Mouse (Mus musculus): Measurements from ENCODE around the gene Grk2. TPM values are rescaled to one million over a fixed set of nuclear protein-coding genes. Genes with fewer than 3 reads are reported as not detected.
A peak's percentile ranks its signal among the peaks of the same experiment; 100 is the strongest.

Gene Grk2
- total RNA-seq (2021), result 100 to 1,000 TPM; 146 to 154 TPM

GRCm38 (mm10) chr19:4306190-4306577 lies at the start of gene Grk2:
Grk2 (minus strand) TSS chr19:4306222.
- intact Hi-C loops (cut with DNase I), result loop anchor here (2.0 kb wide), 1 partner anchor 49 kb away; no protein-coding TSS in a partner anchor
- peak in 1 of 2 experiments; percentile 87 for DNase-seq (ENCODE audit: extremely low spot score in 1 of 2, low spot score in 2 of 2)

GRCm38 (mm10) chr19:4349455-4349854 lies 43.4 kb upstream of the Grk2 start:
- intact Hi-C loops (cut with DNase I), result no loop called here
- DNase-seq (ENCODE audit: extremely low spot score in 1 of 2, low spot score in 2 of 2), result no peak

DNA sequence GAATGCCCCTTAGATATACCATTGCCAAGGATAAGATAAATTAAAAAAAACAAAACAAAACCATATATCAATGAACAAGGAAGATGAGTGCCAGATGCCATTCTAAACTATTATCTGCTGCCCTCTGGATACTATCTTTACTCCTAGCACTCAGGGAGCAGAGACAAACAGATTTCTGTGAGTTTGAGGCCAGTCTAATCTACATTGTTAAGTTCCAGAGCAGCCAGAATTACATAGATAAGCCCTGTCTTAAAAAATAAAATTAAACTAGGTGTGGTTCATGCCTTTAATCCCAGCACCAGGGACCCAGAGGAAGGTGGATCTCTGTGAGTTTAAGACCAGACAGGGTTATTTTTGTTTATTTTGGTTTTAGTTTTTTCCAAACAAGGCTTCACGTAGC lies 40.5 kb upstream of the Grk2 start:
- DNase-seq (ENCODE audit: extremely low spot score in 1 of 2, low spot score in 2 of 2), result no peak
- intact Hi-C loops (cut with DNase I), result no loop called here

DNA sequence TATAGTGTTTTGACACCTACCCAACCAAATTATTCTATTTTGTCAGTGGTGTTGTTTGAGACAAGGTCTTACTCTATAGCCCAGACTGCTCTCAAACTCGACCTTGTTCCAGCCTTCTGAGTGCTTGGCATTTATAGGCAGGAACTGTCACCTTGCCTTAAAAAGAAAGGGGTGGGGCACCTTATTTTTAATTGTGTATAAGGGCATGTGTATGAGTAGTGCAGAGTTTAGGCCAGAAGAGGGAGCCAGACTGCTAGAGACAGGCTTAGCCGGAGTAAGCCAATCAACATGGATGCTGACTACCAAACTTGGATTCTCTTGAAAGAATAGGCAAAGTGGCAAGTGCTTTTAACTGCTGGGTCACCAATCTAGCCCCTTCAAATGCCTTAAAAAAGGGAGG lies 32.1 kb upstream of the Grk2 start:
- intact Hi-C loops (cut with DNase I), result no loop called here
- peak in 1 of 2 experiments; percentile 55 for DNase-seq (ENCODE audit: extremely low spot score in 1 of 2, low spot score in 2 of 2)

DNA sequence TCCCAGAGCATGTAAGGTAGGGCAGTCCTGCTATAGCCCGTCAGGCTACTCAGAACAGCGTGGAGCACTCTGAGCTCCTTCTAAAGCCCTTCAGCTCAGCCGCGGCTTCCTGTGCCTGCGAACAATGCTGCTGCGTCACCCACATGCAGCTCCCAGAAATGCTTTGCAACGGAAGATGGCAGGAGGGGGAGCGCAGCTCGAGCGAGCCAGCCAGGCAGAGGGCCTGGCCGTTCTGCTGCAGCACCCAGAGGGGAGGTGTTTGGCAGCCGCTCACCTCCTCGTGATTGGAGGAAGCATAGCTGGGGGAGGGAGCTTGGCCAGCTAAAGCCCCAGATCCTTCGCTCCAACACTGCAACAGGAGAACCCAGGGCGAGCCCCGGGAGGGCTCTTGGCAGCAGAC lies 27.8 kb upstream of the Grk2 start:
- intact Hi-C loops (cut with DNase I), result no loop called here
- DNase-seq (ENCODE audit: extremely low spot score in 1 of 2, low spot score in 2 of 2), result peak; percentile 93 to 96

- DNase-seq (ENCODE audit: extremely low spot score in 1 of 2, low spot score in 2 of 2), result peak in 1 of 2 experiments; percentile 29
- intact Hi-C loops (cut with DNase I), result no loop called here
Observed at GRCm38 (mm10) chr19:4333100-4333775, 27.2 kb upstream of the Grk2 start.

DNA sequence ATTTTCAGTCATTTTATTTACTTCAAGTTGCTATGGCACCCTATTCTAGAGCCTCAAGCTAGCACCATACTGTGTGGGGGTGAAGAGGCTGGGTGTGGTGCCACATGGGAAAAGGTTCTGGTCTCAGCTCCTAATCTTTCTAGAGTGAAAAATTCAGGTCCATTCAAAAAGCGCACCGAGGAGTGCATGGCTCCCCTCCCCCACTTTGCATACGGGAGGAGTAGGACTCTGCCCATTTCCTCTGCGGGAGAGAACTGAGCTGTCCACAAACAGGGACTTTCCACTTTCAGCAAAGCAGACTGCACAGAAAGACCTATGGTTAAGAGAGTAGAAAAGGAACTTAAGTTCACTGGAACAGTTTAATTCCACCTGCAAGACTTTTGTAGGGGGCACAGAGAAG lies 26.6 kb upstream of the Grk2 start:
- intact Hi-C loops (cut with DNase I), result no loop called here
- peak; percentile 31 to 61 for DNase-seq (ENCODE audit: extremely low spot score in 1 of 2, low spot score in 2 of 2)

- intact Hi-C loops (cut with DNase I), result no loop called here
- DNase-seq (ENCODE audit: extremely low spot score in 1 of 2, low spot score in 2 of 2), result no peak
Observed at GRCm38 (mm10) chr19:4331273-4331672, 25.3 kb upstream of the Grk2 start.

- intact Hi-C loops (cut with DNase I), result no loop called here
- no peak for DNase-seq (ENCODE audit: extremely low spot score in 1 of 2, low spot score in 2 of 2)
Observed at GRCm38 (mm10) chr19:4330603-4331002, 24.6 kb upstream of the Grk2 start.

DNA sequence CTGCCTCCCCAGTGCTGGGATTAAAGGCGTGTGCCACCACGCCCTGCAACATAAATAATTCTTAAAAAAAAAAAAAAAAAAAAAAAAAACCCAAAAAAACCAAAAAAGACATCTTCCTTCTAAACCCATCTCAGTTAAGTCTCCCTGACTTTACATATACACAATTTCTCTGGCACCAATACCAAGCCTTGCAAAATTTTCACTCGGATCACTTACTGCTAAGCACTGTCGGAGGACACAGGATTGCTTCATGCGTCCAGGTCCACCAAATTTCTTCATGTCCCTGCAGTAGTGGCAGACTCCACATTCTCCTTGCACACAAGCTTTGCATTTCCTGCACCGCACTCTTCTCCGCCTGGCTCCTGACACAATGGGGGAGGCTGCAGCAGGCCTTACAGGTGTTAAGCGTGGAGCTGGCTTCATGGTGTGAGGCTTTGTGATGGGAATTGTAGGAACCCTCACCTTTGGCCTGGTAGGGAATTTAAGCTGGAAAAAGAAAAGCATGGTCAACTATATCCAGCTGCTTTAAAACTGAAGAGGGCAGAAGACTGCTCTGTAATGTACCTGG lies 22.8 kb upstream of the Grk2 start:
- no peak for DNase-seq (ENCODE audit: extremely low spot score in 1 of 2, low spot score in 2 of 2)
- intact Hi-C loops (cut with DNase I), result no loop called here

GRCm38 (mm10) chr19:4326881-4327280 lies 20.9 kb upstream of the Grk2 start:
- intact Hi-C loops (cut with DNase I), result no loop called here
- no peak for DNase-seq (ENCODE audit: extremely low spot score in 1 of 2, low spot score in 2 of 2)

DNA sequence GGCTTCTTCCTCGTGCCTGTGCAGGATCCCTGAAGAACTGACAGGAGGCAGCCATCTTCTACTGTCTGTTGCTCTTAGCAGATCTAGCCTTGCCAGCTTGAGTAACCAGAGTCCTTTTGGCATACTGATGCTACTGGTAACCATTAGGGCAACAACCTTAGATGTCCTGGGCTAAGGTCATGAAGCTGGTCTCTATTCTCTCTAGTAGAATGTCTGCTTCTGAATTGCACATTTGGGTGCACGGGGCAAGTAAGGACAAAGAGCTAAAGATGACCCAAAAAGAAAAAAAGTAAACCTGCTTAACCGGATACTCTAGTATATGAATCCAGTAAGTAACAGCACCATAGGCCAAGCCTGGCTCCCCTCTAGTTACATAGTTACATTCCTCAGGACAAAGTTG lies 20.1 kb upstream of the Grk2 start:
- no peak for DNase-seq (ENCODE audit: extremely low spot score in 1 of 2, low spot score in 2 of 2)
- intact Hi-C loops (cut with DNase I), result no loop called here

DNA sequence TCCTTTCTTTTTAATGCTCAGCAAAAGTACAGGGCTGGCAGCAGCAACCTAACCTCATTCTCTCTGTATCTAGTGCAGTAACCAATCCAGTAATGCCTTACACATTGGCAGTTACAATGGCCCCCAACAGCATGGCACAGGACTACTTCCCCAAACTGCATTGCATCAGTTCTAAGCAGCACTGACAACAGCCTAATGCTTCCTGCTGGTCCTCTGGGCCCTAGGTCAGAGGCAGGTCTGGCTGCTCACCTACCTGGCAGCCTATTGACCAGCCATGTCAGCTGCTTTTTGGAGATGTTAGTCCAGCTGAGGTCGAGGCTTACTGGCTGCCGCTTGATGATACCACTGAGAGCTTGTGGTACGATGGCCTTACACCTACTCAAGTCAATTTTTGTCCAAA lies 16.1 kb upstream of the Grk2 start:
- DNase-seq (ENCODE audit: extremely low spot score in 1 of 2, low spot score in 2 of 2), result no peak
- intact Hi-C loops (cut with DNase I), result no loop called here

- DNase-seq (ENCODE audit: extremely low spot score in 1 of 2, low spot score in 2 of 2), result no peak
- intact Hi-C loops (cut with DNase I), result no loop called here
Observed at GRCm38 (mm10) chr19:4321622-4322021, 15.6 kb upstream of the Grk2 start.

DNA sequence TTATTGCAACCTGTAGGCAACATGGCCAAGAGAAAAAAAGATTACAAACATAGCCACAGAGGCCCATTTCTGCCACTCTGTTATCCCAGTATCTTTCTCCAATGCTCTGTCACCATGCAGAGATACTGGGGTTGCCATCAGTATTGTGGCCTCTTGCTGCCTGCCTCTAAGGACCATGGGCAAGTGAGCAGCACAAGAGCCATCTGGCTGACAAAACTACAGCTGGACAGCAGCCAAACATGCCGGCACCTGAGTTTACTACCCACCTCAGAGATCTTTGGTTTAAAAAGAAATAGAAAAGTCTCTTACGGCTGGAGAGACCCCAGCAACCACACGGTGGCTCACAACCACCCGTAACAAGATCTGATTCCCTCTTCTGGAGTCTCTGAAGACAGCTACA lies 13.2 kb upstream of the Grk2 start:
- DNase-seq (ENCODE audit: extremely low spot score in 1 of 2, low spot score in 2 of 2), result no peak
- intact Hi-C loops (cut with DNase I), result no loop called here

GRCm38 (mm10) chr19:4317181-4317580 lies 11.2 kb upstream of the Grk2 start:
- intact Hi-C loops (cut with DNase I), result no loop called here
- DNase-seq (ENCODE audit: extremely low spot score in 1 of 2, low spot score in 2 of 2), result no peak

DNA sequence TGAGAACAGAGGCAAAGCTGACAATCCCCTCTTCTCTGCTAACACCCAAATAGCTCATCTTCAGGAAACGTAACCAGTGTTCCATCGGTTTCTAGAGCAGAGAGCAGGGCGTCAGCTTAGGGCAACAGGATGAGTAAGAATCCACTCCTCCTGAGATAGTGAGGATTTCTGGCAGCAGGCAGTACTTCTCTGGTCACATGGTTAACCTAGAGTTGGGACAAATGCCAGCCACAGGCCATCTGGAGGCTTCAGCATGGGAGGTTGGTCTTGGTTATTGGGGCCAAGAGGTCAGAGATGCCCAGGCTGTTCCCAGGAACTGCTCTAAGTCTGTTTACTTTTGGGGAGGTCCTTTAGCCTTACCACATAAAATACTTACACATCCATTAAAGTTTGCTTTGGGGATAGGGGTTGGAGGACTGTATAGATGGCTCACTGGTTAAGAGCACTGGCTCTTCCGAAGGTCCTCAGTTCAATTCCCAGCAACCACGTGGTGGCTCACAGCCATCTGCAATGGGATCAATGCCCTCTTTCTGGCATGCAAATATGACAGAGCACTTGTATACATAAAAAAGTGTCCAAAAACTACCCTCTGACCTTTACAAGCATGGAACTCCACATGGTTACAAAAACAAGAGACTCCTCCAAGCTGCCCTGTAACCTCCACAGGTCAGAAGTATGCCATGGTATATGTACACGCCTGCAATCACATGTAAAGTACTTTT lies 9.4 kb upstream of the Grk2 start:
- peak in 1 of 2 experiments; percentile 45 for DNase-seq (ENCODE audit: extremely low spot score in 1 of 2, low spot score in 2 of 2)
- intact Hi-C loops (cut with DNase I), result no loop called here

GRCm38 (mm10) chr19:4309776-4310185 lies 3.8 kb upstream of the Grk2 start:
- intact Hi-C loops (cut with DNase I), result loop anchor here (5.0 kb wide), 1 partner anchor 292 kb away; no protein-coding TSS in a partner anchor
- DNase-seq (ENCODE audit: extremely low spot score in 1 of 2, low spot score in 2 of 2), result peak; percentile 48 to 51

DNA sequence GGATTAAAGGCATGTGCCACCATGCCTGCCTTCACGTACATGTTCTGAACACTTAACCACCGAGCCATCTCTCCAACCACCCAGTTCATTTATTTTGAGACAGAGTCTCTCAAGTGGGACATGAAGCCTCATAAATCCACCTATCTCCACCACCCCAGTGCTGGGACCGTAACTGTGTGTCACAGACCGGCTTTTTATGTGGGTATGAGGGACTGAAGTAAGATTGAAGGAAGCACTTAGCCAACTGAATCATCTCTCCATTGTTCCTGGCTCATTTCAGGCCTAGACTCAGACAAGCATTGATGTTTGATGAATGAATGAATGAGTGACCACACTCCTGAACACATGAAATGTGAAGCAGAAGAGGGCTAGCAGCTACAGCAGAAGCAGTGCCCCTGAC lies 3.3 kb upstream of the Grk2 start:
- no peak for DNase-seq (ENCODE audit: extremely low spot score in 1 of 2, low spot score in 2 of 2)
- intact Hi-C loops (cut with DNase I), result no loop called here
